Mouse (Mus musculus) midbrain, embryonic 11.5 days (tissue): Measurements from ENCODE around the gene Sdc4. TPM values are rescaled to one million over a fixed set of nuclear protein-coding genes. Genes with fewer than 3 reads are reported as not detected.

Experiments
- ATAC-seq: fragments of 200-750 bp; cut with Nextera tagmentation; 2 replicates; pipeline ENCODE4 v1.8.0; 2017; ENCODE audit warnings: moderate TSS enrichment, moderate library complexity; ENCODE audit not compliant: low FRiP score
- DNase-seq: peaks from one replicate; pipeline ENCODE4 v3.0.0; 2015; ENCODE audit warnings: low spot score; ENCODE audit errors: missing footprints
- H3K27ac ChIP-seq: fragments of 300-500 bp; sonication (generic); 2 replicates; pipeline ENCODE4 v1.5.1; 2014; ENCODE audit warnings: low read depth, low read length
- H3K27me3 ChIP-seq: fragments of 300-500 bp; sonication (generic); 2 replicates; pipeline ENCODE4 v1.6.1; 2014; ENCODE audit warnings: mild to moderate bottlenecking, low read length, moderate library complexity, mixed read lengths; ENCODE audit not compliant: control insufficient read depth, insufficient read depth
- H3K36me3 ChIP-seq: fragments of 300-500 bp; sonication (generic); 2 replicates; pipeline ENCODE4 v1.6.1; 2014; ENCODE audit warnings: mild to moderate bottlenecking, low read length, moderate library complexity, mixed read lengths; ENCODE audit not compliant: control insufficient read depth, insufficient read depth
- H3K4me1 ChIP-seq: fragments of 300-500 bp; sonication (generic); 2 replicates; pipeline ENCODE4 v1.6.1; 2014; ENCODE audit warnings: low read length; ENCODE audit not compliant: control insufficient read depth, insufficient read depth
- H3K4me2 ChIP-seq: fragments of 300-500 bp; sonication (generic); 2 replicates; pipeline ENCODE4 v1.6.1; 2014; ENCODE audit warnings: mild to moderate bottlenecking, moderate library complexity
- H3K4me3 ChIP-seq: fragments of 300-500 bp; sonication (generic); 2 replicates; pipeline ENCODE4 v1.5.1; 2014; ENCODE audit warnings: low read depth, low read length
- H3K9ac ChIP-seq: fragments of 300-500 bp; sonication (generic); 2 replicates; pipeline ENCODE4 v1.6.1; 2014; ENCODE audit warnings: low read length
- H3K9me3 ChIP-seq: fragments of 300-500 bp; sonication (generic); 2 replicates; pipeline ENCODE4 v1.6.1; 2016; ENCODE audit warnings: low read length; ENCODE audit not compliant: control insufficient read depth
- WGBS: fragments of 180-500 bp; shearing (Covaris S2); extraction: QIAGEN DNeasy Blood & Tissue Kit; methylation state at CpG from one replicate; pipeline ENCODE4 v1.1.7; 2014; 5-methylcytosine and 5-hydroxymethylcytosine counted together
- polyA plus RNA-seq: library from polyadenylated mRNA; unstranded; fragments of >200 nt; fragmentation: Nextera tagmentation; extraction: Ambion mirVana; gene quantifications from 2 replicates; pipeline ENCODE4 v1.2.1, GENCODE M21; 2014

Sdc4 gene
- polyA plus RNA-seq, 1 experiment from 2014 or later, result 9.7 TPM

DNA sequence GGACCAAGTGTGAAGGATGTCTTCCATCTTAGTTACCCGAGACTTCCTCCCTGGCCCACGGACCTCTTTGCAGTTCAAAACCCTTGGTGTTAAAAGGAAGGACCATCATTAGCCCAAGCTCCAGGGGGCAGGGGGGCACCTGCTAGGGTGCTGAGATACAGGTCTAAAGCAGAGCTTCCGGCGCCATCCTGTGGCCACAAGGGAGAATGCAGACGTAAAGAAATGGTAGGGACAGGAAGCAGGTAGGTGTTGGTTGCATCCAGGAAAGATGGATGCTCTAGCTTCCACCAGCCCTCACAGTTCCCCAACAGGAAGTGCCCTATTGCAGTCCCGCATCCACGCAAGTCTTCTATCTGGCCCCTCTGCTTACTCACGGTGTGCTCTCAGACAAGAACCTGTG lies 56.7 kb downstream of the Sdc4 start:
- H3K36me3 ChIP-seq, result no peaks in the 10 kb centered on the region
- ATAC-seq (no peak), DNase-seq (peak; percentile 90)
- no peak overlapping the region for H3K4me2 ChIP-seq
- H3K4me3 ChIP-seq, result no peak overlapping the region
- no peaks in the 10 kb centered on the region for H3K9me3 ChIP-seq
- peaks cover 11% of the 10 kb centered on the region for H3K4me1 ChIP-seq
- 13% methylated on average over 8 of the region's 8 CpGs for WGBS
- no peak overlapping the region for H3K27ac ChIP-seq
- H3K27me3 ChIP-seq, result peaks cover 31% of the 10 kb centered on the region
- H3K9ac ChIP-seq, result no peak overlapping the region

DNA sequence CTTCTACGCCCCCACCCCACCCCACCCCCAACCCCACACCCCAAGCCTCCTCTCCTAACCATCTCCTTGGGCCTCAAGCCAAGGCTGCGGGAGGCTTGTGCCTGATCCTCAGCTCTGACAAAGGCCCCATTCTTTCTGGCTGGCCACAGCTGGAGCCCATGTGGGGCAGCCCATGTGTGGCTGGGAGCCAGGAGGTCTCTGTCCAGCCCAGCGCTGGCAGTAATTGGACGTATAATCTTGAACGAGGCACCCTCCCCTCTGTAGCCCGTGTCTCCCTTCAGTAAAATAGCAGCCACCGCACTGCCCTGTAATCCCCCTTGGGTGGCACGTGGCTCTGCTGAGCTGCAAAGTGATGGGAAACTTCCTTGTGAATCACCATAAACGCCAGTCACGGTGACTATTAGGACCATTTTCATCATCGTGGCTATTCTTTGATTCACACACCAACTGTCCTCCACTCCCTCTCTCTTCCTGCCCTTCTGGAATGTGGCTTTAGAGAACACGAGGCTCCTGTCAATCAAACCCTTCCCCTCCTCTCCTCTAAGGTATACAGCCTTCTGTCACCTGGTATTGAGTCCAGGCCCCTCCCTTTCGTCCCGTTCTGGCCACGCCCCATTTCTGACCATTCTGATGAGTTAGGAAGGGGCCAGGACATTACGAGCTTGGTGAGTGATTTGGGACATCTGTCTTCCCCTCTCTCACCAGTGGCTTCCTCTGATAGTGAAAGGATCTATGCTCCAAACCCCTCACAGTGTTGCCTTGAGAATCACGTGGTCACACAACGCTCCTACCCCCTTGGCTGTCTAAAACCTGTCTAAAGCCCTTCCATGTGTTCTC lies 57.5 kb downstream of the Sdc4 start:
- H3K4me2 ChIP-seq, result peak overlapping the region; percentile 23; the same call in 1 of the 2 replicates

DNA sequence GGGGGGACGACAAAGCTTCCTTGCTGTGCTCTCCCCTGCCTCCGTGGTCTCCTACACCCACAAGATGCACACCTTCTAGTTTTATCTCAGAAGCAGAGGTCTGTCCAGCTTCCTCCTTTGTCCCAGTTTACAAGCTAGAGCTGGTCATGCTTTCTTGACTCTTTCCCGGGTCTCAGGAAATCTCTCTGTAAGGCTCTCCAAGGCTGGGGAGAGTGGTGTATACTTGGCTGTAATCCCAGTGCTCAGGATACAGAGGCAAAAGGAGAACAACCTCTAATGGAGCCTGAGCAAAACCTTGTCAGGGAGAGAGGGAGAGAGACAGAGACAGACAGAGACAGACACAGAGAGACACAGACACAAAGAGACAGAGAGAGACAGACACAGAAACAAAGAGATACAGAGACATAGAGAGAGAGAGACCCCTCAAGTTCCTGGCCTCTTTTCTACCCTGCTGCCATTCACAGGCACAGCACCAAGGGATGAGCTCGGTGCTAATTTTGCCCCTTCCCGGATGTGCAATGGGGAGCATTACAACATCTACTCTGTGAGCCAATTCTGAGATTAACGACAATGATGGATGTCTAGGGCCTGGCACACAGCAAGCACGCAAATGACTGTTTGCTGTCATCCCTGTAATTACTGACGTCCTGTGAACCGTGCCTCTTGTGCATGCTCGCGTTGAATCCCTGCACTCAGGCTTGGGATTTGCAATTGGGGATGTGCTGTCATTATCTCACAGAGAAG lies 59.9 kb downstream of the Sdc4 start:
- H3K27me3 ChIP-seq, result peaks cover 21% of the 10 kb centered on the region
- no peak overlapping the region for H3K4me2 ChIP-seq
- ATAC-seq, result no peak
- no peaks in the 10 kb centered on the region for H3K36me3 ChIP-seq
- no peaks in the 10 kb centered on the region for H3K9me3 ChIP-seq
- no peak overlapping the region for H3K4me3 ChIP-seq
- 85% methylated on average over 11 of the region's 11 CpGs for WGBS
- peaks cover 9% of the 10 kb centered on the region for H3K4me1 ChIP-seq
- DNase-seq, result no peak
- no peak overlapping the region for H3K9ac ChIP-seq
- no peak overlapping the region for H3K27ac ChIP-seq

More for the DNA sequence above, 57.5 kb downstream of the Sdc4 start:
- H3K4me1 ChIP-seq, result peaks cover 11% of the 10 kb centered on the region
- H3K36me3 ChIP-seq, result no peaks in the 10 kb centered on the region
- no peak overlapping the region for H3K4me3 ChIP-seq
- H3K27me3 ChIP-seq, result peaks cover 31% of the 10 kb centered on the region
- no peak overlapping the region for H3K9ac ChIP-seq
- H3K27ac ChIP-seq, result no peak overlapping the region
- DNase-seq (peak; percentile 91), ATAC-seq (peak; percentile 72)
- 10% methylated on average over 18 of the region's 18 CpGs for WGBS
- H3K9me3 ChIP-seq, result no peaks in the 10 kb centered on the region

GRCm38 (mm10) chr2:164382971-164383370 lies 60.7 kb downstream of the Sdc4 start:
- DNase-seq, result no peak
- no peak for ATAC-seq
- Histone ChIP-seq H3K4me1 (peaks cover 6% of the 10 kb centered on the region), H3K27me3 (peaks cover 13% of the 10 kb centered on the region; the same call in 1 of the 2 replicates), H3K36me3 (no peaks in the 10 kb centered on the region), H3K27ac (no peak overlapping the region), H3K4me3 (no peak overlapping the region), H3K9me3 (no peaks in the 10 kb centered on the region), H3K4me2 (no peak overlapping the region), H3K9ac (no peak overlapping the region)
- WGBS, result 85% methylated on average over 3 of the region's 3 CpGs

DNA sequence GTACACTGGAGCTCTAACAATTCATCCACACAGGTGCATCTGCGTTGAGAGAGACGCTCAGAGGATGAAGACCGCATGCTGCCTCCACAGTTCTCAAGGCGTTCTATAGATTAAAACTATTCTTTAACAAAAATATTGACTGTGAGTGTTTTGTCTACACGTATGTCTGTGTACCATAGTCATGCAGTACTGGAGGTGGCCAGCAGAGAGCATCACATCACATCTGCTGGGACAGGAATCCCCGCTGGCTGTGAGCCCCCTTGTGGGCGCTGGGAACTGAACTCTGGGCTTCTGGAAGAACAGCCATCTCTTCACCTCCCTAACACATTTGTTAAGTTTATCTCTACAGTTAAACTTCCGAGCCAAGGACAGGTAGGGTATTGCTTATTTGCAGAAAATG lies 62.0 kb downstream of the Sdc4 start:
- 75% methylated on average over 8 of the region's 8 CpGs for WGBS
- no peaks in the 10 kb centered on the region for H3K36me3 ChIP-seq
- no peak overlapping the region for H3K4me2 ChIP-seq
- no peak for DNase-seq
- peaks cover 6% of the 10 kb centered on the region for H3K4me1 ChIP-seq
- H3K27me3 ChIP-seq, result peaks cover 4% of the 10 kb centered on the region; the same call in 1 of the 2 replicates
- no peak overlapping the region for H3K9ac ChIP-seq
- no peaks in the 10 kb centered on the region for H3K9me3 ChIP-seq
- H3K27ac ChIP-seq, result no peak overlapping the region
- no peak overlapping the region for H3K4me3 ChIP-seq
- ATAC-seq, result no peak

DNA sequence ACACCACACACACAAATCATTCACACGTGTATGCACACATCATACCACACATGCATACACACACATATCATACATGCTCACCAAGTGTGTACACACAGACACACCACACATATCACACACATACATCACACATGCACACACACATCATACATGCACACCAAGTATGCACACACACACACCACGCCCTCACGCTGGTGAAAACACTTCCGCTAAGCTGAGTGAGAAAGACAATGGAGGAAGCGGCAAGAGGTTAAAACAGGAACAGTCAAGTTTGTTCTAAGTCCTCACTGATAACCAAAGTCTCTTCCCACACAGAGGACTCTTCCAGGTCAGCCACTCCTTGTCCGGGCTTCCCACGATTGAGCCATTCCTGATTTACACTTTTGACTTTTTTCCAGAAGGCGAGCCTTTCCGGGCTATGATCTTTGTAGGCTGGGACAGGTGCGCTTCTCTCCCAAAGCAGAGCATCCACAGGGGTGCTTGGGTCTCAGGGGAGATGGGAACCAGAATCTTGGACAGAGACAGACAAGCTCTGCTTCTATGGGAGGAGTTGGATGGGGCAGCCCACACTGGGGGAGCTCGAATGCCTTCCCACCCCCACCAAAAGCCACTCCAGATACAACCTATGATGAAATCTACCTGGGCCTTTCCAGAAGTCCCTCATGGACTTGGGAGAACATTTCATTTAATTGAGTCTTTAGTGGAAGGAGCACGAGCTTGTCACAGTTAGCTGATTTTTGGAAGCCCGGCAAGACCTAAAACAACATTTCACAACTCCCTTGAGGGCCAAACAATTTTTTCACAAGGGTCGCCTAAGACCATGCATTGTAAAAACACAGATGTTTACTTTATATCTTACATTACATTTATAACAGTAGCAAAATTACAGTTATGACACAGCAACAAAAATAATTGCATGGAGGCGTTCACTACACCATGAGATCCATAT lies 65.9 kb downstream of the Sdc4 start:
- no peak overlapping the region for H3K4me2 ChIP-seq
- H3K4me1 ChIP-seq, result no peaks in the 10 kb centered on the region
- H3K9ac ChIP-seq, result no peak overlapping the region
- H3K4me3 ChIP-seq, result no peak overlapping the region
- DNase-seq (peak; percentile 37), ATAC-seq (no peak)
- H3K27ac ChIP-seq, result no peak overlapping the region
- 87% methylated on average over 15 of the region's 15 CpGs for WGBS
- H3K36me3 ChIP-seq, result no peaks in the 10 kb centered on the region
- H3K9me3 ChIP-seq, result no peaks in the 10 kb centered on the region
- H3K27me3 ChIP-seq, result no peaks in the 10 kb centered on the region

Other genes with a start within 250 kb of the Sdc4 start
- not detected in 2 replicates for gene Wfdc15a, start 243.8 kb downstream of the Sdc4 start, polyA plus RNA-seq
- gene Wfdc15b, start 222.2 kb downstream of the Sdc4 start, polyA plus RNA-seq, result not detected in 2 replicates
- gene Svs2, start 205.4 kb downstream of the Sdc4 start, polyA plus RNA-seq, result not detected in 2 replicates
- not detected in 2 replicates for gene Svs3b, start 187.2 kb downstream of the Sdc4 start, polyA plus RNA-seq
- gene Svs4, start 165.4 kb downstream of the Sdc4 start, polyA plus RNA-seq, result not detected in 2 replicates
- gene Svs3a, start 154.6 kb downstream of the Sdc4 start, polyA plus RNA-seq, result not detected in 2 replicates
- gene Svs6, start 127.1 kb downstream of the Sdc4 start, polyA plus RNA-seq, result not detected in 2 replicates
- gene Svs5, start 111.1 kb downstream of the Sdc4 start, polyA plus RNA-seq, result not detected in 2 replicates
- gene Slpi, start 54.8 kb downstream of the Sdc4 start, polyA plus RNA-seq, result 0.37 and 0.52 TPM in 2 replicates
- not detected in 2 replicates for gene Rbpjl, start 40.7 kb downstream of the Sdc4 start, polyA plus RNA-seq
- gene Matn4, start 38.7 kb downstream of the Sdc4 start, polyA plus RNA-seq, result 0.10 and 0.23 TPM in 2 replicates
- 62.0 and 63.6 TPM in 2 replicates for gene Sys1, start 13.1 kb upstream of the Sdc4 start, polyA plus RNA-seq
- gene Gm20458, start 17.1 kb upstream of the Sdc4 start, polyA plus RNA-seq, result 4.7 and 5.0 TPM in 2 replicates
- not detected in 2 replicates for gene Trp53tg5, start 29.8 kb upstream of the Sdc4 start, polyA plus RNA-seq
- gene Dbndd2, start 42.2 kb upstream of the Sdc4 start, polyA plus RNA-seq, result 3.1 and 3.4 TPM in 2 replicates
- gene Pigt, start 53.6 kb upstream of the Sdc4 start, polyA plus RNA-seq, result 48.1 and 51.9 TPM in 2 replicates
- 15.4 and 21.7 TPM in 2 replicates for gene Wfdc2, start 118.5 kb upstream of the Sdc4 start, polyA plus RNA-seq
- not detected in 2 replicates for gene Spint3, start 129.6 kb upstream of the Sdc4 start, polyA plus RNA-seq
- not detected in 2 replicates for gene Wfdc6a, start 141.6 kb upstream of the Sdc4 start, polyA plus RNA-seq
- not detected in 2 replicates for gene Eppin, start 149.7 kb upstream of the Sdc4 start, polyA plus RNA-seq
- not detected in 2 replicates for gene Wfdc6b, start 169.6 kb upstream of the Sdc4 start, polyA plus RNA-seq
- gene Wfdc8, start 169.7 kb upstream of the Sdc4 start, polyA plus RNA-seq, result not detected in 2 replicates
- gene Wfdc16, start 194.9 kb upstream of the Sdc4 start, polyA plus RNA-seq, result not detected in 2 replicates
- gene Wfdc10, start 212.2 kb upstream of the Sdc4 start, polyA plus RNA-seq, result not detected in 2 replicates
- gene Wfdc9, start 212.7 kb upstream of the Sdc4 start, polyA plus RNA-seq, result not detected in 2 replicates
- not detected in 2 replicates for gene Wfdc11, start 230.2 kb upstream of the Sdc4 start, polyA plus RNA-seq
- 0.21 TPM in 1 of 2 replicates, not detected in the other for gene Wfdc13, start 241.2 kb upstream of the Sdc4 start, polyA plus RNA-seq